Mouse (Mus musculus): Measurements from ENCODE around the gene Tnip3.

The Tnip3 gene

DNA sequence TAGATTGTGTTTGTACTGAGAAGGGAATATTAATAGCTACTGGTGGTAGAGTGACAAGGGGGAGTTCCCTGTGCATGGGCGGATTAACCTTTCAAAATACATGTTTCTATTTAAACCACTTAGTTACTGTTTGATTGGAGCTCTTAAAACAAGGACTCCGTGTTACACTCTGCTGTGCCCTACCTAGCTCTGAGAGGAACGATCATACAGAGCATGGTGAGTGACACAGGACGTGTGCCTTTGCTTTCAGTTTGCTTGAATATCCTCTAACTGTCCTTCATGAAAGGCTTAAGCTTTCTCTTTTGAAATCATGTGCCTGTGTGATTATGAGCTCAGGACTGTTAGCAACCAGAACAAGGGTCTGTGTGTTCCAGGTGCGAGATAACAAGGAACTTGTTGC is at the start of gene Tnip3:
Gene Tnip3, plus strand, starts transcription at position 122 of the 400 bp plus-strand sequence.
- no peak for DNase-seq (ENCODE audit: low read depth, low spot score)

DNA sequence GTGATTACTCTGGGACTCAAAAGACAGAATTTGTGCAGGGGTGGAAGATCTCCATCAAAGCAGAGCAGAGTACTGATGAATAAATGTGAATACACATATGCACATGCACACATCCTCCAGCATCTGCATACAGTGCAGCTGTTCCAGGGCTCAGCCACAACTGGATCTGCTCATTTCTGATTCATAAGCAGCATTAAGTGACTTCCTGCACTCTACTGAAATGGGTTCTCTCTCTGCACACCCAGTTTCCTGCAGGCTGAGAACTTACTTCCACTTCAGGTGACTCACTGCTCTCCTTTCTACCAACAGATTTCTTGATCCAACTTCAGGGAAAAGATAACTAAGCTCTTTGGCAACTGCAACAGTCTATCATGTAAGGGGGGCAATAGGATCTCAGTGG is 26.3 kb upstream of the Tnip3 start:
- DNase-seq (ENCODE audit: low read depth, low spot score): no peak

DNA sequence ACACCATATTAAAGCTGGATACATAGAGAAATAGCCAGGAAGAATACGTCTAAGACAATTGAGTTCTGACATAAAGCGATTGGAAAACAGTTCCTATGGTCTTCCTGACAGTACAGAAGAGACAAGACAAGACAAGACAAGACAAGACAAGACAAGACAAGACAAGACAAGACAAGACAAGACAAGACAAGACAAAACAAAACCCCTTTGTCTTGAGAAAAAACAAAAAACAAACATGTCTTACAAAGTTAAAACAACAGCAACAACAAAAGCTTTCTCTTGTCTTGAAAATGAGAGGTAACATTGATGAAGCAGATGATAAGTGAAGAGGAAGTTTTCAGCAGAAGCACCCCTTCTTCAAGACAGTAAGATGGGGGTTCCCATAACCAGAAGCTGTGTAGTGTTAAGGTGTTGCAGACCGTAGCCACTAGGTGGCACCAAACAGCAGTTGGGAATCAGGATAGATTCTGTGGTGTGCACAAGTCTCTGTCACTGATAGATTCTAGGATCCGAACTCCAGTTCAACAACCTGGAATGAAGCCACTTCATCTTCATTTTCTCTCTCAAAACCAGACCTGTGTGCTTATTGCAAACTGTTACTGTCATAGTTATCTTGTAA is 15.0 kb upstream of the Tnip3 start:
- peak; percentile 82 for DNase-seq (ENCODE audit: low read depth, low spot score)

DNA sequence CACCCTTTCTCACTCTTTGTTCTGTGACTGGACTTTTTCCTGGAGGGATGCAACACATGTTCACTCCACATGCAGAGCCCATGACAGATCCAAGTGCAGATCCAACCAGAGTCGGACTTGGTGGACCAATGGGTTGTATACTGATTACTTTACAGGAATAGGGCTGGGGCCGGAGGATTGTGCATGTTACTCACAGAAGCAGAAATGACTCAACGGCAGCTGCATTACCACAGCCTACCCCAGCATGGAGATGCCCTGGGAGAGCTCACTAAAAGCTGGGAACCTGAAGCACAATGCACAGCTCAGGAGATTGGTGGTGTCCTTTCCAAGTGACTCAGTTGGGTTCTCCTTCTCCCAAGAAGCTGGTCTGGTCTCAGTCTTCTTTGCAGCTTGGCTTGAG is 11.3 kb upstream of the Tnip3 start:
- DNase-seq (ENCODE audit: low read depth, low spot score): no peak

DNA sequence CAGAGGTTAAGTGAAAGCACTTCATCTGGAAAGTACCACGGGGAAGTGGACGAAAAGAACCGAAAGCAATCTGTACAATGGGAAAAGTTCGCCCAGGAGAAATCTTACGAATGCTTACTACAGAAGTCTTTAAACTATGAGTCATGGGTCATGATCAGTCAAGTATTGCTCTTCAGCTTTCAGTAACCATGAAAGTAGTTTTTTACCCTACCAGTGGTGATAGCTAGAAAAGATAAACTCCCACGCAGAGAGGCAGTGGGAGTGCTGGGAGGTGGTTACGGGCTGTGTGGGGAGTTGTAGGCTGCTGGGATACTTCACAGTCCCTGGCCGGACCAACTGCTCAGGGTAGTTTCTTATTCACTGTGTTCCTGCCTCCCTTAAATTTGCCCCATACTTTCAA is 8.4 kb upstream of the Tnip3 start:
- no peak for DNase-seq (ENCODE audit: low read depth, low spot score)

DNA sequence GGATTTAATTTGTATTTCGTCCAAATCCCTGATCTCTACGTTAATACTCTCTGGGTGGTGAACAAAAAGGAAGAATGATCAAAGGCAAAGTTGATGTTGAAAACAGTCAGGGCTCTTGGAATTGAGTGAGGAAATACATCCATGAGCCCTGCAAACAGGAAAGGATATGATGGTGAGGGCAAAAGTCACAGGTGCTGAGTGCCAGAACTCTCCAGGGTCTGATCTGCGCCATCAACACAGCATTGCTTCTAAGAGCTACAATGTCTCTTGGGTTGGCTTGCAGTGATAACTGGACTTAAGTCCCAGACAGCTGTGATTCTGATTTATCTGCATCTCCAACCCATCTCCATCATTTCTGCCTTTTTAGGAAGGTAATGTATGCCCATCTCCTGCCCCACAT is 4.3 kb upstream of the Tnip3 start:
- DNase-seq (ENCODE audit: low read depth, low spot score): no peak

DNA sequence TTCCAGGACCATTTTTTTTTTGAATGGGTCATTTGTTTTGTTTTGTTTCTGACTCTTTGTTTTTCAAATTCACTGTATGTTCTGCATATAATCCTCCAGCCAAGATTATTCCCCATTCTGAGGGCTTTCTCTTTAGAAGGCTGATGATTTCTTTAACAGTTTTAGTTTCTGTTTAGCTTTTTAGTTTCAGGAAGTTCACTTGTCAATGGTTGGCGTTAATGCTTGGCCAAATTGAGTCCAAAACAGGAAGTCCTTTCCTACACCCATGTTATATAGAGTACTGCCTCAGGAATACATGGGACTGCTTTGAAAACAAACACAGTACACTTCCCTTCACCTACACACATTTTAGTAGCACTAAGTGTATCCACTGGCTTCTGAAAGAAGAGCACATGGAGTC is 2.8 kb downstream of the Tnip3 start:
- no peak for DNase-seq (ENCODE audit: low read depth, low spot score)

DNA sequence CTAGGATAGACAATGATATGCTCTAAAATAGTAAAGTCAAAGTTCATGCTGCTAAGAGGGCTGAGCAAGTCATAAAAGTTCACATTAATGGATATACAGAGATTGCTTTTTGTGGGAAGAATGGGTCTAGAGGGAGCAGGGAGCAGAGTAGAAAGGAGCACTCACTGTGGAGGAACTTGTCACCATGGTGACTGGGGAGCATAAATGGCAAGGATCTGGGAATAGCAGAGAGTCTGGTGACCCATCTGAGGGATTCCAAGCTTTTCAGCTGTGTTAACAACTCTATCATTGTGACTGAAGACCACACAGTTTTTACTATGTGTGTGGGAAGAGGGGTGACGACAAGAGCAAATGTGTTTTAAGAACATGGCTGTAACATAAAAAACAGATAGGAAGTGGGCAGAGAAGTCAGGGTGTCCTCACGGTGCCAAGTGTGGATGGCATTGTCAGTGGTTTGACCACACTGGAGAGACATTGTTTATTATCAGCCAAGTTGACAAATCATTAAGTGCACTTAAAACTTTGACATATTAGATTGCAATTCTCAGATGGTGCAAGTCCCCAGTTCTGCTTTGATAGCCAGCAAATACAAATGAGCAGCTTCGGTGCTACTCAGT is 6.2 kb downstream of the Tnip3 start:
- peak; percentile 16 for DNase-seq (ENCODE audit: low read depth, low spot score)

DNA sequence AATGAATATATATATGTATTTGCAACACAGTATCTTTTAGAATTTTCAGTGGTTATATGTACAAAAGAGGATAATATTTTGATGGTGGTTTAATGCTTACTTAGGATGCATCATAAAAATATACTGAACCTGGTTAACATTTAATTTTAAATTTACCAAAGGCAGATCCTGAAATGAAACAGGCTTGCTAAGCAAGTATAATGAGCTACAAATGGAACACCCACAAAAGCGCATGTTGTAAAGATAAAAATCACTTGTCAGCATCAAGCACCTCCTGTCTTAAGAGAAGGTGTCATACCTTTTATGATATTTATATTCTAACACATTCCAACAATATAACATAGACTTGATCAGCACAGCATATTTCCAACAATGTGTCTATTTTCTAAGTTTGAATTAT is 8.6 kb downstream of the Tnip3 start:
- DNase-seq (ENCODE audit: low read depth, low spot score): no peak

DNA sequence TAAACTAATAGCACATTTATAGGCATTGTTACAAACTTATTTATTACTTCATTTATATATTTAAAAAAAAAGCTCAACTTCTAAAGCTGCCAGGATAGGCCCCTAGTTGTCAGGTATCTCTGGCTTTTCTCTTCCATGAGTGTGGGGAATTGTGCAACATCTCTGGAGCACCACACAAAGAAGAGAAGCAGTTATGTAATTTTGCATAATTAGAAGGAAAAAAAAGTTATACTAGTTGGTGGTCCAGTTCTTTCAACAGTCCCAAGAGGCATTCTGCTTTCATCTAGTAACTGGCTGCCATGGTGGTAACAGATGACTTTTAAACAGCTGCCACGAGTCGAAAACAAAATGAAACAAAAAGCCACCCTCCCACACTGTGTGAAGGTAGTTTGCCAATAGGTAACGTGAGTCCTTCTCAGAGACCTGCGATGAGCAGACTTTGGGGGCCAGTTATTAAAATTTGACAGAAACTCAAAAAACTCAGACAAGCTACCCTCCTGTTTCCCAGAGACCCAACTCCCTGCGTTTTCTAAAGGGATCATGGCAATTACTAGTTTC is 12.3 kb downstream of the Tnip3 start:
- DNase-seq (ENCODE audit: low read depth, low spot score): no peak

DNA sequence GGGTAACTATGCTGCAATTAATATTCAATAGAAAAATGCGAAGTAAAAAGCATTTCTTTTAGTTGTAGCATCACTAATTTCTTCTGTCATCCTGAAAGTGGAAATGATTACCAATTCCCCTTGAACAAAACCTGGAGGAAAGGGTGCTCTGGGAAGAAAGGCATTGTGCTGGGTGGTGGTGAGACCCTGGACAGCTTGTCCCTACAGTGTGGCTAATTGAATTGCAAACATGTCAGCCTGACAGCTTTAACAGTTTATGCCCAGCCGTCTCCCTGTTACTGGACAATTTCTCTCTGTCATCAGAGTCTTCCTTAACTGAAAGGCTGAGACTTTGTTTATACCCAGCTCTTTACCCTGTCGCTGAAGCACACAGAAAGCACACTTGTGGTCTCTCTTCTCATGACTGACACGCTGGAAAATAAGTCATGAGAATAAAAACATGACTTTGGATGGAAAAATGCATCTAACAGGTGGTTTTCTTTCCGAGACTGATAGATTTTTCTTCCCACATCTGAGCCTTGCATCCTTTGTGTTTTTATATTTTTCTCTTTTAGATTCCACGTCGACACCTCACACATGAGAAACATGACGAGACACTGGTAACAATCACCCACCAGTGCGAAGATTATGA is 13.0 kb downstream of the Tnip3 start:
- no peak for DNase-seq (ENCODE audit: low read depth, low spot score)

DNA sequence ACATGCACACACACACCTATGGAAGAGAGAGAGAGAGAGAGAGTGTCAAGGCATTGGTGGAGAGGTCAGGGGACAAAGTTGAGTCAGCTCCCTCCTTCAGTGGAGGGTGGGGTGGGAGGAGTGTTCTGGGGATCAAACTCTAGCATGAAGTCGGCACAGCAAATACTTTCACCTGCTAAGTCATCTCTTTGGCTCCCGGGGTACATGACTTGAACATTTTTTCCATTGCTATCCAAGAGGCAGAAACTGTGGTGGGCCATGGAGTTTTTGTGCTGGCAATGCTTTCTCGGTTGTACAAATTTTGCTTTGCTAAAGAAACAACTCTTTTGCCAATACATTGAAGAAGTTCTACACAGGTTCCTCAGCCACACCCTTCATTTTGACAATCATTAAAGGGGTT is 13.8 kb downstream of the Tnip3 start:
- DNase-seq (ENCODE audit: low read depth, low spot score): no peak

DNA sequence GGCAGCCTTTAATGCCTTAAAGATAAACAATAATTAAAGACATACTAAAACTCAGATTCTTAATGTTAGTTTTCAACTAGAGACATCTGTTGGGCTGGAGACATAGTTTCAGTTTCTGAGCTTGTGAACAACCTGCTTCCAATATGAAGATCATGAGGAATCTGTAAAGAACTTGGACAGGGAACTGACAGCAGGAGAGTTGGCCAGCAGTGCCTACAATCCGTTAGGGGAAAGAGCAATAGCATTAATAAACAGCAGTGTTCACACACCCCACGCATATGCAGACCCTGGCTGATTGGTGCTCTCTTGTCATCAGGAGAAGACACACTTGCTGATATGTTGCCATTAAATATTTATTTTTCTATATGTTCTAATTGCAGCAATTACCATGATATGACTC is 15.0 kb downstream of the Tnip3 start:
- no peak for DNase-seq (ENCODE audit: low read depth, low spot score)

DNA sequence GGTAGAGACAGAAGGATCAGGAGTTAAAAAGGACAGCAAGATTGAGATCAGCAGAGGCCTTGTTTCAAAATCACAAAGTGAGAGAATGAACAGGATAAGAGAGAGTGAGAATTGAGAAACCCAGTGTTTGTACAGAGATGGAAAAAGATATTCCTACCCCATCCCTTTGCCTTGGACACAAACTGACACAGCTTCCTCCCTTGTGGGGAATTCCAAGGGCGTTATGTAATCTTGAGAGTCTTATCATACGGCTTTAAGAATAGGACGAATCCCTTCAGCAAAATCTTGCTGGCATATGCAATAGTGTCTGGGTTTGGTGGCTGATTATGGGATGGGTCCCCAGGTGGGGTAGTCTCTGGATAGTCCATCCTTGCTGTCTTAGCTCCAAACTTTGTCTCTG is 16.0 kb downstream of the Tnip3 start:
- DNase-seq (ENCODE audit: low read depth, low spot score): peak; percentile 30

DNA sequence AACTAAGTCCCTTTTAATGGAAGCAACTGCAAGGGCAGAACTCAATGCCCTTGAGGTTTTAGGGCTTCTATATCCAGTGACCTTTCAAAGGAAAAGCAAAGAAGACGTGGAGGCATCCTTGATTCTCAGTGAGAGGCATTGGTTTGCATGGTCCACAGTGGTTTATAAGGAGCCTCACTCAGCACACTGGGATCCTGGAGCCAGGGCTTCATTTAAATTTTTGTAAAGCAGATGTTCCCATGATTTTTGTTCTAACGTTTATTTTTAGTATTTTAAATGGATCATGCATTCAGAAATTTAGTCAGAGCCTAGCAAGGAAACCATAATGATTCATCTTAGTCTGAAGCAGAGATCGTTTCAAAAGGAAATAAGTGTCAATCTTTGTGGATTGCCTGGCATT is 17.3 kb downstream of the Tnip3 start:
- DNase-seq (ENCODE audit: low read depth, low spot score): peak; percentile 61

DNA sequence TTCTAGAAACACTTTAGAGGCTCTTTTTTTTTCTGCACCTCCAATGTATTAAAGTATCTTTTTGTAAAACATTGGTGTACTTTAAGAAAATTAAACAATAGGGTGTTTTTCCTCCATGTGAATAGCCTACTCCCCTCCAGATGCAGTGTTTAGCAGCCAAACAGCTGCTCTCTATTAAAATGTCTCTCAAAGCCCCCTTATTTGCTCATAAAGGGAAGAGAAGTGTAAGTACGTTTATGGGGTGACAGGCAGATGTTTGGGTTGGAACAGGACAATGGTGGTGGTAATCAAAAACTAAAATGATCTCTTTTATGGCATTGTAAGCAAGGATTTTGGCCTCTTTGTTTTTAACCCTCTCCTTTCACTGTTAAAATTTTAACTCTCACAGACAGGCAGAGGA is 17.8 kb downstream of the Tnip3 start:
- DNase-seq (ENCODE audit: low read depth, low spot score): no peak

DNA sequence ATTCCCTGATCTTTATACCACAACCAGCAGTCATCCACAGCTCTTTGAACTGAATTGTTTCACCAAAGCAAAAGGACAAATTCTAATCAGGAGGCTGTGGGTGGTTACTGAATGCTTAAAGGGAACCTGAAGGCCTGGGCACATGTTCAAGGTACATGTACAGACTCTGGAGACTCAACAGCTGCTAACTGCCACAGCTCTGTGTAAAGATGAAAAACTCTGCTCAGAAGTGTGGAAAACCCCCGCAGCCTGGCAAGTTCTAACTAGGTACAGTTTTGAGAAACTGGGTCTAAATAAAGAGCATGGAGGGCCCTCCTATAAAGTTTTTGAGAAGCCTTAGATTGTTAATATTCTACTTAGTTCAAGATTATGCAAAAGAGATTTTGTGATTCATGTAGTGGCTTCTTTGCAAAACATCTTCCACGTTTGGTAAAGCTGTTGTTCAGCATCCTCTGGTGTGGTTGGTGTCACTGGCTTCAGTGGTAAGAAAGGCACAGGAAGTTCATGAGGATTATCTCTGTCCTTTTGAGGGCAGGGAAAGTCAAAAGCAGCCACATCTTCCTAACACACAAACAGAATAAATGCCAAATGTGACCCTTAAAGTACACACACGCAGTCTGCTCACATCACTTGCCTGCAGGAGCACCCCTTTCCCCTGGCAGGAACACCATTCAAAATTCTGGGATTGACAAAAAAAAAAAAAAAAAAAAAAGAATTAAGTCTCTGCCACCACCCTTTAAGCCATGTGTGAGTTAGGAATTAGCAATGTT is 39.0 kb downstream of the Tnip3 start:
- DNase-seq (ENCODE audit: low read depth, low spot score): peak; percentile 82

DNA sequence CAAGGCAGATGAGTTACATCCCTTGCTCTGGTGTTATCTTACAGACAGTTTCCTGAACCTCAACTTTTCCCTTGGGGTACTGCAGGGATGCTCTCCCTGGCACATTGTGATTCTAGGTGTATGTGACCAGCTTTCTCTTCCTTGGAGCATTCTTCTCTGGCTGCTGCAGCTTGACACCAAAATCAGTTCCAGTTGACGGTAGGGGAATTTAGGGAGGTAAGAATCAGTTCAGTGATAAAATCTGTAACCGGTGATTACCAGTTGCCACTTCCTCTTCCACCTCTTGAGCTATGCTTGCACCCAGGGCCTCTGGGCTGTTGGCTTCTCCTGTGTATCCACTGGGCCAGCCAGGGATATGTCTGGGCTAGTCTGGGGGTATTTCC is 39.5 kb downstream of the Tnip3 start:
- DNase-seq (ENCODE audit: low read depth, low spot score): no peak

DNA sequence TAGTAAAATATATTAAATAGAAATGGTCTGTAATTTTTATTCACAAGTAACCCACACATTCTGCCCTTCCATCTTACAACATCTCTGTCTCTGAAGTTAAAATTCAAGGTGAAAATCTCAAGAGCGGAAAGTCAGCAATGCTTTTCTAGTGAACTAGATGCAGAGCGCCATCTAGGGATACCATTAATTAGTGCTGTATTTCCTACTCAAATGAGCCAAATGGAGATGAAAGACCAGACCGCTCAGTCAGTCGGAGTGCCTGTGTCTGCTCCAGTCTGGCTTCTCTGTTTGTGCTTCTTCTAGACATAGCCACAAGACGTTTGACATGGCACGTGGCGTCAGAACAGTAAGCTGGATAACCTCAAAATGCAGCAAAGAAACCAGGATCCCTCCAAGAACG is 44.6 kb downstream of the Tnip3 start:
- DNase-seq (ENCODE audit: low read depth, low spot score): peak; percentile 74

DNA sequence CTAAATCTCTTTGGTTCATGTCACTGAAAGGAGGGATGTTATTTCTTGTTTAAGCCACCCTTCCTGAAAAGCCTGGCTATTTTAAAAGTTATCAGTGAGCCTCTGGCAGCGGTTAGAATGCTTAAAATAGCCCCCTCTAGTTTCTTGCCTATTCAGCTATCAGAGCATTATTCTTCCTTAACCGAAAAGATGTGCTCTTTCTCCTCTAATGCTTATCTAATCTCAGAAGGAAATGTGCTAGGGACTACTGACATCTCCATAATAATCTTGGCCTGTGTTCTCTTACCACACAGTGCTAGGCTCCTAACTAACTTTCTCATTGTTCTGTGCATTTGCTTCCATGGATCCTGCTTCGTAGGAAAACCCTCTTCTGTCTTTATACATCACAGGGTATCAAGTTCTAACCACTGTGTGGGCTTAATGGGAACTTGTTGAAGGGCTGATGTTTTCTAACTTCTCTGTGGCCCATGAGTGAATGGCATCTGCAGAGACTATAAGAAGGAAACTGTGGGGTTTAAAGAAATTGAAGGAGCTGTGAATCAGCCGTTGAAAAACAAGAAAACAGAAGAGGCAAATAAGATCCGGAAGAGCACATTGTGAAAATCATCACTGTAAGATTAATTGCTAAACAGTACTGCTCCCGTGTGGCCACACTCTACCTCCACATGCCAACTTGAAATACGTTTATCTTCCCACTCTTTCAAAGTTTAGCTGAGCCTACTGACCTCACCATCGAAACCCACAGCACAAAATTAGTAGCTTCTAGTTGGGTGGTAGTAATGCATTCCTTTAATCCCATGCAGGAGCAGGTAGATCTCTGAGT is 53.2 kb downstream of the Tnip3 start:
- DNase-seq (ENCODE audit: low read depth, low spot score): no peak

DNA sequence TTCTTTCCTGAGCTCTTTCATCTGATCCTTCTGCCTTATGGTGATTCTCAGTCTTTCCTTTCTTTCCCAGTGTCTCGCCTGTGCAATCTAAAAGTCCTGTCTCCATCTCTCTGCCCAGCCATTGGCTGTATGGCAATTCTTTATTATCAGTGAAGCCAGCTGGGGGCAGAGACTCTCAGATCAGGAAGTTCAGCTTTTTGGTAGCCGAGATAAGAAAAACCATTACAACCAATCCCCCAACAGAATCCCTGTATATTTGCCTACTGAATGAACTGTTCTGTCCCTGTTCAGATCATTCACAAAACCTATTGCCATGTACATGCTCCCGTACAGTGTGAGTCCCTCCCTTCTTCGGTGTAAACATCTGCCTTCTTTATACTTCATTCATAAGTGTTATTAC is 57.9 kb downstream of the Tnip3 start:
- no peak for DNase-seq (ENCODE audit: low read depth, low spot score)

Measured in brain, adult 2 months (tissue).